Mouse (Mus musculus) R1 (cell line): ENCODE data around the gene Unk.

ENCODE experiments used
- DNase-seq: peaks from one replicate; pipeline ENCODE4 v3.0.0-alpha.2; 2018; ENCODE audit warnings: low read depth, low spot score

The Unk gene

GRCm38 (mm10) chr11:116106963-116107776 is 77.0 kb downstream of the Unk start:
- DNase-seq: no peak

GRCm38 (mm10) chr11:116107777-116108285 is 77.7 kb downstream of the Unk start:
- DNase-seq: no peak

- no peak for DNase-seq
Observed at GRCm38 (mm10) chr11:116108464-116109137, 78.5 kb downstream of the Unk start.

- DNase-seq: no peak
Observed at GRCm38 (mm10) chr11:116109441-116110081, 79.4 kb downstream of the Unk start.

- no peak for DNase-seq
Observed at GRCm38 (mm10) chr11:116110131-116110530, 80.0 kb downstream of the Unk start.

- DNase-seq: no peak
Observed at GRCm38 (mm10) chr11:116110540-116110939, 80.4 kb downstream of the Unk start.
